Mouse (Mus musculus): ENCODE results near the gene Upf1.

The Upf1 gene

DNA sequence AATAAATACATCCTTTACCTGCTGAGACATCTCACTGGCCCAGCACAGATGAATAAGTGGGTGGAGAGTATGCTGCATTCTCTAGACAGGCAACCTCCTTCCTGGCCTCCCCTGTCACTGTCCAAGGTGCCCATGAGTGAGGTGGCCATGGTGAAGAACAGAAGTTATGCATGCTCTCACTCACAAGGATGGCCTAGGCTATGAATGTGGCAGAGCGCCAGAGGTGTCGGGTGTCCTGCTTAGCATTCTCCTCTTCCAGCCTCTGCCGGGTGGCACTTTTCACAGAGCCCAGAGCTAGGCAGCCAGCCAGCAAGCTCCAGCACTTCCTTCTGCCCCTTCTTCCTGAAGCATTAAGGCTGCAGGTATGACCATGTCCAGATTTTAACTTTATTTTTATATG lies 6.3 kb upstream of the Upf1 start:
- peak; percentile 92 for DNase-seq (ENCODE audit: low read depth, low spot score)

- no peak for DNase-seq (ENCODE audit: low read depth, low spot score)
Observed at GRCm38 (mm10) chr8:70356111-70356510, 3.0 kb upstream of the Upf1 start.

- DNase-seq (ENCODE audit: low read depth, low spot score), result no peak
Observed at GRCm38 (mm10) chr8:70354004-70354403, 926 bp upstream of the Upf1 start.

DNA sequence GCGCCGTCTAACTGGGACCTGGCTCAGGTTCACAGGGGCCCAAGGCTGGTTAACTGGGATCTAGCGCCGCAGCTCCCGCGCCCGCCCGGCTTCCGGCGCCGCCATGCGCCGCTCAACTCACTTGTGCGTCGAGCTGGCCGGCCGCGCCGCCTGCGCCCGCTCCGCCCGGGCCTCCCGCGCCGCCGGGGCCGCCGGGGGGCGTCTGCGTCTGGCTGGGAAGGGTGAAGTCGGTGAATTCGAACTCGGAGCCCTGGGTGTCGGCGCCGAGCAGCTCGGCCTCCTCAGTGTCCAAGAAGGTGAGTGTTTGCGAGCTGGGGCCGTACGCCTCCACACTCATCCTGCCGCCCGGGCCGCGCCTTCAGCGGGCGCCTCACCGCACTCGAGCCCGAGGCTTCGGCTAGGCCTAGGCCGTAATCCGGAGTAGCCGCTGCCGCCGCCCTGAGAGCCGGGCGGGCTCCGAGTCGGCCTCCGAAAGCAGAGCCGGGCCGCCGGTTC lies 374 bp downstream of the Upf1 start:
- DNase-seq (ENCODE audit: low read depth, low spot score), result peak; percentile 45

DNA sequence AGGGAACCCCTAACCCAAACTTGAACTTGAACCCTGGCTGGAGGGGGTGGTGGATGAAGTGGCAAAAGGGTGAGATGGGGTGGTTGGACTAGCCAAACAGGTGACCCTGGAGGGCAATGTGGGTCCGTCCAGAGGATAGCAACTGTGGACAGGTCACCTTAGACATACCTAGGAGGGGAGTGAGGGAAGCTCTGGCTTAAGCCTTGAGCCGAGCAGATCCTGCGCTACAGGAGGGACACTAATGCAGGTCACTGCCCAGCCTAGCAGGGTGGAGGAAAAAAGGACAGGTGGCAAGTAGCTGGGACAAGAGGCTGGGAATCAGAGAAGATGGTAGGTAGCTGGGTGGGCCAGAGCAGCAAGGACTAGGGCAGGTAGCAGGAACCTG lies 1.1 kb downstream of the Upf1 start:
- DNase-seq (ENCODE audit: low read depth, low spot score), result no peak

- peak; percentile 78 for DNase-seq (ENCODE audit: low read depth, low spot score)
Observed at GRCm38 (mm10) chr8:70351035-70351999, 1.8 kb downstream of the Upf1 start.

DNA sequence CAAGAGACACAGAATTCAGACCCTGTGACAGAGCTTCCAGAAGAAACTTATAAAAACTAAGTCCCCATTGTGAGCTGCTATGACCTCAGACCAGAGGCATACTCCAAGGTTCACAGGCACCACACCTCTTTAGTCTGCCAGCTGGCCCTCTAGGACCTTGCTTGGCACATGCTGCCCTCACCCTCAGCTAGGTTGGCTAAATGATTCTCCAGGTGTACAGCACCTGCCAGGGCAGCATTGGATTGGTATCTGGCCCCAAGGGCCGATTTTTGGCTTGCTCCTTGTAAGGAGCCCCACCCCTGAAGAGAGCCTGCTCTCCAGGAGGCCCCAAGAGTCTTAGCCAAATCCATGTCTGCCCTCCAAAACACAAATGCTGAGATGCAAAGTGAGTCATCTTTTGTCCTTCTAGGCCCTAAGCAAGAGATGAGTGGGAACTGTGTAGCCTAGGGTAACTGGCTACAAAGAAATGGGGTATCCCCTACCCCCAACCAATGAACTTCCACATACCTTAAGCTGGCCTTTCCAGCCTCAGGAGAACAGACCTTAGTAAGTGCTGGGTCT lies 5.1 kb downstream of the Upf1 start:
- peak; percentile 59 for DNase-seq (ENCODE audit: low read depth, low spot score)

DNA sequence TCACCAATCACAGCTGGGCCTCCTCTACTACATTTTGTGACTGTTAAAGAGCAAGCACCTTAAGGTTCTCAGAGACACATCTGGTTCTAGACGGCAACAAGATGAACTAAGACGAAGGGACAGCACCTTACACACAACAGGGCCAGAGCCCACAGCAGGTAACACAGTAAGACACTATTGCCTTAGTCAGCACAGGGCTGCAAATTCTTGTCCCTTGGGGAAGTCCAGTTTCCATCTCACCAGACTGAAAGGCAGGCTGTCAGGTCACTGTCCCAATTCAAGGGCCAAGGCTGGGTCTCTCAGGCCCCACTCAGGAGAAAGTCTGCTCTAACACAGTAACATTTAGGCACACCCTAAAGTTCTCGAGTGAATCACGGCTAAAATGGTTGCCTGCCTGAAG lies 5.6 kb downstream of the Upf1 start:
- DNase-seq (ENCODE audit: low read depth, low spot score), result no peak

DNA sequence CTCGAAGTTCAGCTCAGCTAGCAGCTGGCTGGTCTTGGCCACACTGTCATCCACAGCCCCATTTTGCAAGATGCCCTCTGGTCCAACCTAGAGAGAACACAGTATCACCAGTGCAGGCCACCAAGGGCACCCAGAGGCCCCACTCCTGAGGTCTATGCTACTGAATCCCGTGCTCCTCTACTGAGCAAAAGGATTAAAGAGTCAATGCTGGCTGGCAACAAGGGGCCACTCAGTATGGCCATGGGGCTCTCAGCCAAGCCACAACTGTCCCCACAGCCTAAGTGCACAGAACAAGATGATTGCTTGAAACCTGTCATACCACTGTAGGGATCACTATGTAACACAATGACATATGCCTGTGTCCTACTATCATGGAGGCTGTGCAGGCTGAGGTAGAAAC lies 8.8 kb downstream of the Upf1 start:
- no peak for DNase-seq (ENCODE audit: low read depth, low spot score)

DNA sequence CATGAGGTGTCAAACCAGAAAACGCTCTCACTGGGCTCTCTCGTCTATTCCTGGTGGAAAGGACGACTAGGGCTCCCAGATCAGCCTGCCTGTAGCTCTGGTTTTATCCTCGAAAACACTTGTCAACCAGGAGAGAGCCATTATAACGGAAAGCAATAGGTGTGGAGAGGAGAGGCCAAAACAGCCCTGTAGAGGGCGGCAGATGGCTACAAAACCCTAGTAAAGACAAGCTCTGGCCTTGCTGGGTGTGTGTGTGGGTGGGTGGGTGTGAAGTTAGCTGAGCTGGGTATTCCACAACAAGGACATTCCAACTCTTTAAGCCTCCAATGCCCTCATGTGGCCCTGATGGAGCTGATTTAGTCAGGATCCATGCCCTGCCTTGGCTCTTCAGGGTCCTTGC lies 9.4 kb downstream of the Upf1 start:
- DNase-seq (ENCODE audit: low read depth, low spot score), result peak; percentile 80

DNA sequence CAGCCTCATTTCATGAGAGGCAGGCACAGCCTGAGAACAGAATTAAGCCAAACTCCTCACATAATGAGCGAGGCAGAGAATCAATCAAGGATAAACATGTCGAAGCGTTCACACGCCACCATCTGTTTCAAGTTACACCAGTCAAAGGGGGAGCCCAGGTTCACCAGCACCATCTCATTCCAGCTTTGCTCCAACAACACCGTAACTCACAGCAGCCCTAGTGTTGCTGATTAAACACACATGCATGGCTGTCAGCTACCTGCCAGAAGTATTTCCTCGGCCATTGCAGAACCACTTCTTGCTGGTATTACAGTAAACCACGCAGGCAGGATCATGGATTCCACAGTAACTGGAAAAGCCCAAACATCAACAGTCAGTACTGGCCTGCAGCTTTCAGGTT lies 10.0 kb downstream of the Upf1 start:
- no peak for DNase-seq (ENCODE audit: low read depth, low spot score)

DNA sequence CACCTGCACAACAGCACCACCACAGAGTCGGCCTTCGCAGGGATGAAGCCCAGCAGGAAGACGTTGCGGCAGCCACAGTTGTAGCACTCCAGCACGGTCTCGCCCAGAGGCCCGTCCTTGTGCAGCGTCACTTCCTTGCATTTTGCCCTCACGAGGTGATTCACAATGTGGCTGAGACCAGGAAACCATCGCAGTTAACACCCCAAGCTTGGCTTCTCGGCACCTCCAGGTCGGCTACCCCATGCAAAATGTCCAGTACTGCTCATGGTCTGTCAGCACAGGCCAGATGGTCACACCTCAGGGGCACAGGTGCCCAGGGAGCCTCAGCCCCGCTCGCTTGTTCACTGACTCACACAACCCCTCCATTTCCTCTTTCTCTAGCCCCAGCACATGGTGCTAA lies 11.1 kb downstream of the Upf1 start:
- no peak for DNase-seq (ENCODE audit: low read depth, low spot score)

DNA sequence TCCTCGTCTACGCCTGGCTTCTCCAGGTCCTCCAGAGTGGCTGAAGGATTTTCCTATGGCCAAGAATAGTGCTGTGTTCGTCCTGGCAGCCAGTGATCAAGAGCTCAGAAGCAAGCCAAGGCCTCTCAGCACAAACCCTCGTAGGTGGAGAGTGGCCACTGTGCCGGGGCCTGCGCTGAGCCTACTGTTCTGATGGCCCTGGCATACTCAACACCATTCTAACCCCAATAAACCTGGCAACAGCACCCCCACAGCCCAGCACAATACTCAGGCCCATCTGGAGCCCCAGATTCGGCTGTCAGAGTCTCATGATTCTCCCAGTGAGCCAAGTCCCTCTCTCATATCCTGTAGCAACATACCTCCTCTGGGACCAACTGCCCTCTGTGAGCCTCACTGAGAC lies 12.4 kb downstream of the Upf1 start:
- DNase-seq (ENCODE audit: low read depth, low spot score), result no peak

DNA sequence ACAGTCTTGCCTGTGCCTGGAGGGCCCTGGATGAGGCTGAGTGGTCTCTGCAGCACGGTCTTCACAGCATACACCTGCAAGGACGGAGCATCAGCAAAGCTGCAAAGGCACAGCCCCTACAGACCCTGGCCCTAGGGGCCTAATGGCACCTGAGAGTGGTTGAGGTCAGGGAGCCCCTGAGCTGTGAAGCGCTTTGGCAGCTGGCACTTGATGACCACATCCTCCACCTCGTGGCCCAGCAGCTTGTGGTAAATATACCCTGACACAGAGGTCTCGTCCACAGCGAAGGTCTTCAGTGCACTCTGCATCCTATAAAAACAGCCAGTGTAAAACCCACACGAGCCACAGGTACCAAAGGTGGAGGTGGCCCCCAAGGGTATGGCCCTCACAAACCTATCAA lies 14.1 kb downstream of the Upf1 start:
- DNase-seq (ENCODE audit: low read depth, low spot score), result no peak

DNA sequence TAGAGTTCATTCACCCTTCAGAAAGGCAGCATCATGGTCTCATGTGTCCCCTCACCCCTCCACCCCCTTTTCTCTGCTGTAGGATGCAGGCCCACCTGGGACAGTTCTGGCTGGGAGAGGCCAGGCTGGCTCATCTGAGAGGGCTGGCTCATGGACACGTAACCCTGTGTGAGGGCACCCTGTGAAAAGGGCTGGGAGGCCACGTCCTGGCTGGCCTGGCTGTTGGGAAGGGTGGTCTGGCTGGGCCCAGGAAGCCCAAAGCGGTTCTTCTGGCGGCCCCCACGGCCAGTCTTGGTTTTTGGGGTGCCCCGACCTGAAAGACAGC lies 20.2 kb downstream of the Upf1 start:
- DNase-seq (ENCODE audit: low read depth, low spot score), result no peak

GRCm38 (mm10) chr8:70332070-70332877 lies 20.8 kb downstream of the Upf1 start:
- no peak for DNase-seq (ENCODE audit: low read depth, low spot score)

GRCm38 (mm10) chr8:70331526-70331925 lies 21.6 kb downstream of the Upf1 start:
- DNase-seq (ENCODE audit: low read depth, low spot score), result no peak

- no peak for DNase-seq (ENCODE audit: low read depth, low spot score)
Observed at GRCm38 (mm10) chr8:70330741-70331364, 22.2 kb downstream of the Upf1 start.

DNA sequence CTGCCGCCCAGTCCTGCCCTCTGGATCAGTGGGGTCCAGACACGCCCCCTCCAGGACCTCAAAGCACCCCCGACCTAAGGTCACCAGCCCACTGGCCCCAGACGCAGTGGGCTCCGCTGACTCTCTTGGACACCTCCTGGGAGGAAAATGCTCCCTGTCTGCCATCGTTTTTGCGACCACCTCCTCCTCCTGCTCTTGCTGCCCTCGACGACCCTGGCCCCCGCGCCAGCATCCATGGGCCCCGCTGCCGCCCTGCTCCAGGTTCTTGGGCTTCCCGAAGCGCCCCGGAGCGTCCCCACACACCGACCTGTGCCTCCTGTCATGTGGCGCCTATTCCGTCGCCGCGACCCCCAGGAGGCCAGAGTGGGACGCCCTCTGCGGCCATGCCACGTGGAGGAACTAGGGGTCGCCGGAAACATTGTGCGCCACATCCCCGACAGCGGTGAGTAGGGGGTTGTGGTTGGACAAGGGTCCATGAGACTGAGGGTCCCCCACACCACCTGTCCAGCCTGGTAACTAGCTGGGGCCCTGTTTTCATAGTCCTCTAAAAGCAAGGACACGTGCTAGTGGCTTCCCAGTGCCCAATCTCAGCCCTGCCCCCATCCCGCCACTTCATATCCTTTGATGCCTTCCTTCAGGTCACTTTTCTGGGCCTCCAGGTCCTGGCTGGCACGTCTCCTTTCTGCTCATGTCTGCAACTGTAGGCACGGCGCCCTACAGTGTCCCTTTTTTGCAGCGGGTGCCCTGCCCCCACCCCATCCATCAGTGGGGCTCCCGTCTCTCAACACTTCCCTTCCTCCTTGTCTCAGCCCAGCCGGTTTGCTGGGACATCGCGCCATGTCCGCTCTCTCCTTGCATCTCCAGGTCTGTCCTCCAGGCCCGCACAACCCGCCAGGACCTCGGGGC lies 23.0 kb downstream of the Upf1 start:
- no peak for DNase-seq (ENCODE audit: low read depth, low spot score)

GRCm38 (mm10) chr8:70329124-70329834 lies 23.8 kb downstream of the Upf1 start, which contains the start of gene Gdf1:
Gdf1 (plus strand) TSS chr8:70329817.
- DNase-seq (ENCODE audit: low read depth, low spot score), result no peak

All from 3T3-L1 (cell line).